Mouse (Mus musculus) left cerebral cortex, adult 2 months (tissue): ENCODE results near the gene Tmem115. TPM values are rescaled to one million over a fixed set of nuclear protein-coding genes. Genes with fewer than 3 reads are reported as not detected.
"Not testable (repeated sequence)": the region's sequence is repeated elsewhere in the genome, so short reads cannot be mapped to it uniquely, and the experiment has no call there.

Experiments used
- DNase-seq, 2 experiments: peaks; one replicate each; pipeline ENCODE4 v3.0.0; 2021 to 2022; ENCODE audit warnings: low spot score in 2 of 2, mixed read lengths in 1 of 2; ENCODE audit errors: extremely low spot score in 1 of 2
- H3K27ac ChIP-seq: fragments of 200-600 bp; 2 replicates; pipeline ENCODE4 v1.8.1; 2022
- H3K4me3 ChIP-seq: fragments of 200-600 bp; 2 replicates; pipeline ENCODE4 v1.8.1; 2022
- CTCF ChIP-seq: fragments of 200-600 bp; IDR thresholded peaks from 2 replicates; pipeline ENCODE4 v1.8.1; 2022; ENCODE audit warnings: antibody characterized with exemption, mild to moderate bottlenecking, moderate library complexity
- intact Hi-C: fragments of 180-260 bp; cut with DNase I; formaldehyde crosslinking; loops from one replicate; pipeline ENCODE4 v1.15.1; 2025
- total RNA-seq, 2 experiments: library from RNA; stranded (reverse); gene quantifications; 2 replicates each; pipeline ENCODE4 v1.2.3; 2021

Tmem115 gene
- total RNA-seq, 2 experiments from 2014 or later: 35.3 to 35.6 TPM

DNA sequence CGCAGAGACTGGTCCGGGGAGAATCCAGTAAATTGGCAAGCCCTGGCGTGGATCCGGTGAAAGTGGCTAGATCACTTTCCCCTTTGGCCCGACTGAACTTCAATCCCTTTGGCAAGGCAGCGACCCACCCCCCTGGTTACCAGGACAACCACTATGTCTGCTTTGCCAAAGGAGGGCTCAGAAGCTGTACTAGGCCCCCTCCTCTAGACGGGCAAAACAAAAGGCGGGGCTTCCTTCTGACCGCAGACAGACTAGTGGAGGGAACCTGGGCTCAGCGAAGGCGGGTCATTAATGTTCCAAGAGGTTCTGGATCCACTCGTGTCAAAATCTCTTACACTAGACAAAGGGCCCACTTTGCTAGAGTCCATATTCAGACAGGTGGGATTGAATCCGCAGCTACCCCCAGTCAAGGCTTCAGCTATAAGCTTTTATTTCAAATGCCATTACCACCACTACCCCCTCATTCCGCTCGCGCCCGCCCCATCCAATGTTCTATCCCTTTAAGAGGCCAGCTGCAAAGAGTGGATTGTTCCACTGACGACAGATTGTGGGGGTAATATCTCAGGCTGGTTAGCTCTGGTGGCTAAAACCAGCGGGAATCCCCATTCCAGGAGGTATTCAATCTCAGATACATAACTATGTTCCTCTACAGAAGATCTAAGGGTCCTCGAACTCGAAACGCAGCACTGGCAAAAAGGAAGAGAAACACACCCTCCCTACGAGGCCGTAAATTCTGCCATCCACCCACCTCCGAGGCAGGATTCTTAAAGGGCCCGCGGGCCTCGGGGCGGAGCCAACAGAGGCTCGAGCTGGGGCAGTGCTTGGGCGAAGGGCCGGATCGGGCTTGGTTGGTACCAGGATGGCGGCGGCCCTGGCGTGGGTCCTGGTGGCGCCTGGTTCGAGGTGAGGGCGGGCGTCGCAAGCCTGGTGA, 34.9 kb downstream of the Tmem115 start:
- intact Hi-C loops: no loop called here
- peak; percentile 71 to 79 for DNase-seq

DNA sequence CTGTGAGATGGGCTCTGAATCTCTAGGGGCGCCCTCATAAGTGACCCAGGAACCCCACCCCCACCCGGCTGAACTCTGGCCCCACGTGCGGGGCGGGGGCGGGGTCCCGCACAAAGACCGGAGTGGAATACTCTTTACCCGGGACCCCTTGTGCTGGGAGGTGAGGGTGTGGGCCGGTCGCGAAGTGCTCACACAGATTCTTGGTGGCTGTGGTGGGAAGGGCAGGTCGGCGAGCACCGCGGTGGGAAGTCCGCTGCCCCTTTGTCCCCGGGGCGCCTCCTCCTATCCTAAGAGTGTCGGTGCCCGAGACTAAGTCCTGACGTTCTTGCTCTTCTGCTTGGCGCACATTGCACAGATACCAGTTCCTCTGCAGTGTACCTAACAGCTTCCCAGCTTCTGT, 35.5 kb downstream of the Tmem115 start:
- no peak for TF ChIP-seq CTCF
- peak overlapping the region; percentile 95 for H3K27ac ChIP-seq
- intact Hi-C loops: no loop called here
- DNase-seq: no peak
- peak overlapping the region; percentile 82 for H3K4me3 ChIP-seq

More for the DNA sequence above, 34.9 kb downstream of the Tmem115 start:
- TF ChIP-seq CTCF: no peak
- Histone ChIP-seq H3K4me3 (peak overlapping the region; percentile 82), H3K27ac (peak overlapping the region; percentile 95)

DNA sequence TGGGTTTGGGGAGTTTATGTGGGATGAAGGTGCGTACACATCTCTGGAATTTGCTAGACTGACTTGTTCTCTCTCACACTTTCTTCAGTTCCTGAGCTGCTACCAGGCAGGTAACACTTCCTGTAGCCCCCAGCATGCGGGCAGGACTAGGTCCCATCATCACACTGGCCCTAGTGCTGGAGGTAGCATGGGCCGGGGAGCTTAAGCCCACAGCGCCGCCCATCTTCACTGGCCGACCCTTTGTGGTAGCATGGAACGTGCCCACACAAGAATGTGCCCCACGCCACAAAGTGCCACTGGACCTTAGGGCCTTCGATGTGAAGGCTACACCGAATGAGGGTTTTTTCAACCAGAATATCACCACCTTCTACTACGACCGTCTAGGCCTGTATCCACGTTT, 36.3 kb downstream of the Tmem115 start:
- Histone ChIP-seq H3K4me3 (peak overlapping the region; percentile 82), H3K27ac (no peak overlapping the region)
- intact Hi-C loops: loop anchor here (10.0 kb wide), 1 partner anchor 925 kb away; the partner anchor contains the start of gene Usp19
- TF ChIP-seq CTCF: no peak
- no peak for DNase-seq

DNA sequence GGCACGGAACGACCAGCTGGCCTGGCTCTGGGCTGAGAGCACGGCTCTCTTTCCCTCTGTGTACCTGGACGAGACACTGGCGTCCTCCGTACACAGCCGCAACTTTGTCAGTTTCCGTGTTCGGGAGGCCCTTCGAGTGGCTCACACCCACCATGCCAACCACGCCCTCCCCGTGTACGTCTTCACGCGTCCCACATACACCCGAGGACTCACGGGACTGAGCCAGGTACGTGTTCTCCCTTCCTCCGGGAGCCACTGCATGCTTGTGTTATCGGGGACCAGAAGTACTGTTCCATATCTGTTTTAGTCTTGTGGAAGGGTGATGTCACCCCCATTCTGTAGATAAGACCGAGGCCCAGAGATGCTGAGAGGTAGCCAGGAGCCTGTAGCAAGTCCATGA, 37.1 kb downstream of the Tmem115 start:
- no peak for DNase-seq
- intact Hi-C loops: loop anchor here (10.0 kb wide), 1 partner anchor 924 kb away; the partner anchor contains the start of gene Usp19
- H3K27ac ChIP-seq: no peak overlapping the region

DNA sequence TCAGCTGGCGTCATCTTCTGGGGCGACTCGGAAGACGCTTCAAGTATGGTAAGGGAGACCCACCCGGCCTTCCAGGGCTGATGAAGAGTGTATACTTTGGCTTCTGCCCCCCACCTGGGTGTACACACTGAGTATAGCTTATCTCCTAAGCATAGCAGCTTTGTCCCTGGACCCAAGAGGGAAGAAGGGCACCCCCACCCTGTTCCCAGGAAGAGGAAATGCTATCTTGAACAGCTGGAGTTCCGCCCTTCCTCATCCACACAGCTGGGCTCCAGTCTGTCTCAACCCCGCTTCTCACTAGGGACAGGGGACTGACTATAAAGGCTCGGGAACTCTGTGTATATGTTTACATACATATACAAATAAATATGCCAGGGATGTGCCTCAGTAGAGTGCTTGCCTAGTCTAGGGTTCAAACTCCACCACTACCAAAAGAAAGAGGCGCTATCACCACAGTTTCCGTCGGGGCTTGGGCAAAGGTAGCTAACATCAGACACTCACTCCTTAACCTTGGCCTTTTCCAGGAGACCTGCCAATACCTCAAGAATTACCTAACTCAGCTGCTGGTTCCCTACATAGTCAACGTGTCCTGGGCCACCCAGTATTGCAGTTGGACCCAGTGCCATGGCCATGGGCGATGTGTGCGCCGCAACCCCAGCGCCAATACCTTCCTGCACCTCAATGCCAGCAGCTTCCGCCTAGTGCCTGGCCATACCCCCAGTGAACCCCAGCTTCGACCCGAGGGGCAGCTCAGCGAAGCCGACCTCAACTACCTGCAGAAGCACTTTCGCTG, 38.0 kb downstream of the Tmem115 start:
- Histone ChIP-seq H3K4me3 (no peak overlapping the region), H3K27ac (no peak overlapping the region)
- TF ChIP-seq CTCF: no peak
- DNase-seq: no peak
- intact Hi-C loops: loop anchor here (10.0 kb wide), 1 partner anchor 923 kb away; the partner anchor contains the start of gene Usp19

More for the DNA sequence above, 37.1 kb downstream of the Tmem115 start:
- no peak for TF ChIP-seq CTCF
- H3K4me3 ChIP-seq: no peak overlapping the region

DNA sequence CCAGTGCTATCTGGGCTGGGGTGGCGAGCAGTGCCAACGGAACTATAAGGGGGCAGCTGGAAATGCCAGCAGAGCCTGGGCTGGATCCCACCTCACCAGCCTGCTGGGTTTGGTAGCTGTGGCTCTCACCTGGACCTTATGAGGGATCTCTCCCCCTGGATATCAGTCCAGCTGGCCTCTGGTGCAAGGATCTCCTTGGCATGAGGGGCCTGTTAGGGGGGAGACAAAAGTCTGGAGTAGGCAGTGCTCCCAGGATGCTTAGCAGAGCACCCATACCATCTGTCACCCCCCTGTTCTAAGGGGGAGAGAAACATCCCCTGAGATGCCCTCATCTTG, 38.5 kb downstream of the Tmem115 start:
- Histone ChIP-seq H3K4me3 (no peak overlapping the region), H3K27ac (no peak overlapping the region)
- no peak for TF ChIP-seq CTCF
- intact Hi-C loops: loop anchor here (10.0 kb wide), 1 partner anchor 923 kb away; the partner anchor contains the start of gene Usp19
- no peak for DNase-seq

- DNase-seq, H3K4me3 ChIP-seq, H3K27ac ChIP-seq: not testable (repeated sequence)
- intact Hi-C loops: loop anchor here (10.0 kb wide), 1 partner anchor 921 kb away; the partner anchor contains the start of gene Usp19
- TF ChIP-seq CTCF: peak; percentile 26
These were observed 40.0 kb downstream of the Tmem115 start for GRCm38 (mm10) chr9:107573774-107574173.

DNA sequence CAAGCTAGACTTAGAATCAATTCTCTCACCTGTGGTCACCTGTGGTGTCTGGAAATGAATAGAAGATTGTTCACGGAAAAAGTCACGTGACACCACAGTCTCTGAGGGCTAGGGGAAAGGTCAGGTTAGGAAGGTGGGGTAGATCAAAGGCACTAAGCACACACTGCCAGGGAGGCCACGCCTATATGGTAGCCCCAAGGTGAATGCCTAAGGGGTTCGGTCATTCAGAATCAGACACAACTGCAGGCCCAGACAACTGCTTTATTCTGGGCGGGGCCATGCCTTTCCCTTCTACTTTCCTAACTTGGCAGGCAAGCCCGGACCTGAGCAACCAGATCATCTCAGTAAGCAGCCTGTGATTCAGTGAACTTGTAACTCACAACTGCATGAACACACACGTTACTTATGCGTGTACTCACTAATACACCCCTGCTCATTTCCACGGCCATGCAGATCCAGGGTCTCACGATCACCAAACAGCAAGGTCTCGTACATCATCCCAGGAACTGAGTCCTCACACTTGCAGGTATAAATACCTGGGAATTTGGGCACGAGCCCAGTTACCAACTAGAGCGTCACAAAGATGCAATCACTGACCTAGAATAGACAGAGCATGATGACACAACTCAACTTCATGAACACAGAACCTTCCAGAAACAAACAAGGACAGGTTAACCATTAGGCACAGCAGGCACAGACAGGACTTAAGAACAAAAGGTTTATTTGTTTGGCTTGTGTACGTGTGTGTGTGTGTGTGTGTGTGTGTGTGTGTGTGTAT, 42.0 kb downstream of the Tmem115 start:
- H3K27ac ChIP-seq: no peak overlapping the region
- TF ChIP-seq CTCF: no peak
- no peak overlapping the region for H3K4me3 ChIP-seq
- no peak for DNase-seq
- intact Hi-C loops: loop anchor here (10.0 kb wide), 1 partner anchor 919 kb away; the partner anchor contains the start of gene Usp19

- peak within 1 kb of the TSS; percentile 63 for H3K27ac ChIP-seq
- no peak for DNase-seq
- TF ChIP-seq CTCF: no peak
- H3K4me3 ChIP-seq: peak within 1 kb of the TSS; percentile 39; the same call in 1 of the 2 replicates
- intact Hi-C loops: loop anchor here (10.0 kb wide), 1 partner anchor 918 kb away; the partner anchor contains the start of gene Usp19
These were observed 42.8 kb downstream of the Tmem115 start, which contains the start of gene Hyal1 for GRCm38 (mm10) chr9:107576357-107577107. Gene Hyal1 (plus strand): TSS chr9:107576927.

DNA sequence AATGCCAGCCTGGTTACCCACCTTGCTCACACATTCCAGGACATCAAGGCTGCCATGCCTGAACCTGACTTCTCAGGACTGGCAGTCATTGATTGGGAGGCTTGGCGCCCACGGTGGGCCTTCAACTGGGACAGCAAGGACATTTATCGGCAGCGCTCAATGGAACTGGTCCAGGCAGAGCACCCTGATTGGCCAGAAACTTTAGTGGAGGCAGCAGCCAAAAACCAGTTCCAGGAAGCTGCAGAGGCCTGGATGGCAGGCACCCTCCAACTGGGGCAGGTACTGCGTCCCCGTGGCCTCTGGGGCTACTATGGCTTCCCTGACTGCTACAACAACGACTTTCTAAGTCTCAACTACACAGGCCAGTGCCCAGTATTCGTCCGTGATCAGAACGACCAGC, 44.1 kb downstream of the Tmem115 start:
- no peak overlapping the region for H3K27ac ChIP-seq
- no peak for DNase-seq
- TF ChIP-seq CTCF: no peak
- intact Hi-C loops: loop anchor here (10.0 kb wide), 1 partner anchor 917 kb away; the partner anchor contains the start of gene Usp19
- H3K4me3 ChIP-seq: no peak overlapping the region
